Mouse (Mus musculus) myocyte (in vitro differentiated cells): ENCODE results near the gene Gm21969.

Source experiments
- CEBPB ChIP-seq: IDR thresholded peaks from 2 replicates; pipeline ENCODE4 v1.6.1; 2011; ENCODE audit warnings: mild to moderate bottlenecking, moderate library complexity; ENCODE audit not compliant: poor library complexity, insufficient read depth, severe bottlenecking
- E2F4 ChIP-seq: IDR thresholded peaks from one replicate; pipeline ENCODE4 v1.6.1; 2011; ENCODE audit warnings: mild to moderate bottlenecking, control low read depth, moderate library complexity; ENCODE audit not compliant: insufficient read depth
- MAX ChIP-seq: IDR thresholded peaks from one replicate; pipeline ENCODE4 v1.6.1; 2011; ENCODE audit warnings: low read depth, mild to moderate bottlenecking, control low read depth
- MYOD1 ChIP-seq, 3 experiments: IDR thresholded peaks; one replicate each; pipeline ENCODE4 v1.6.1; 2011; ENCODE audit warnings: control low read depth in 2 of 3, low read depth in 2 of 3, mild to moderate bottlenecking in 2 of 3, moderate library complexity in 1 of 3; ENCODE audit not compliant: insufficient read length in 2 of 3, control insufficient read depth in 1 of 3
- POLR2A ChIP-seq: IDR thresholded peaks from one replicate; pipeline ENCODE4 v1.6.1; 2011; ENCODE audit warnings: low read depth, mild to moderate bottlenecking, control low read depth, moderate library complexity; ENCODE audit not compliant: insufficient read length
- POLR2AphosphoS2 ChIP-seq: IDR thresholded peaks from one replicate; pipeline ENCODE4 v1.6.1; 2011; ENCODE audit warnings: low read depth, control low read depth; ENCODE audit not compliant: insufficient read length
- SRF ChIP-seq: IDR thresholded peaks from one replicate; pipeline ENCODE4 v1.6.1; 2011; ENCODE audit warnings: low read depth; ENCODE audit not compliant: control insufficient read depth, insufficient read length
- TCF12 ChIP-seq: IDR thresholded peaks from one replicate; pipeline ENCODE4 v1.6.1; 2011; ENCODE audit warnings: mild to moderate bottlenecking, control low read depth; ENCODE audit not compliant: poor library complexity, insufficient read depth, severe bottlenecking
- TCF3 ChIP-seq: IDR thresholded peaks from one replicate; pipeline ENCODE4 v1.6.1; 2011; ENCODE audit warnings: low read depth, control low read depth; ENCODE audit not compliant: insufficient read length
- USF1 ChIP-seq: IDR thresholded peaks from one replicate; pipeline ENCODE4 v1.6.1; 2011; ENCODE audit warnings: low read depth, mild to moderate bottlenecking, control low read depth, moderate library complexity

- TF ChIP-seq POLR2A: no peak
- no peak for TF ChIP-seq CEBPB
- no peak for TF ChIP-seq USF1
- TF ChIP-seq TCF12: no peak
- TF ChIP-seq TCF3: no peak
- no peak for TF ChIP-seq MAX
- TF ChIP-seq POLR2AphosphoS2: no peak
- TF ChIP-seq E2F4: no peak
- TF ChIP-seq MYOD1 (IDR thresholded peaks at IDR 0.05; ENCODE audit: control insufficient read depth in 1 of 3, insufficient read length in 2 of 3, low read depth in 2 of 3): no peak
- no peak for TF ChIP-seq SRF
These were observed 99.9 kb downstream of the Gm21969 start for GRCm38 (mm10) chr4:139702914-139703313.
